Mouse (Mus musculus) small intestine, adult 2 months (tissue): ENCODE data around the gene Ccdc69.

Source experiments
- CTCF ChIP-seq: fragments of 200-500 bp; IDR thresholded peaks from 2 replicates; pipeline ENCODE4 v1.5.1; 2012; ENCODE audit warnings: low read depth, mild to moderate bottlenecking, control low read depth, inconsistent platforms, low read length, moderate library complexity, mixed read lengths; ENCODE audit not compliant: insufficient replicate concordance, insufficient read length; ENCODE audit errors: extremely low read depth
- POLR2A ChIP-seq: fragments of 200-500 bp; IDR thresholded peaks from 2 replicates; pipeline ENCODE4 v1.6.1; 2012; ENCODE audit warnings: low read depth, mild to moderate bottlenecking, control low read depth, inconsistent platforms, low read length, moderate library complexity

GRCm38 (mm10) chr11:55120279-55120678, 42.3 kb upstream of the Ccdc69 start:
- TF ChIP-seq CTCF, result no peak
- TF ChIP-seq POLR2A, result no peak
